Mouse (Mus musculus): ENCODE results near the gene Gm21866.
"Not testable (repeated sequence)": the region's sequence is repeated elsewhere in the genome, so short reads cannot be mapped to it uniquely, and the experiment has no call there.

Gene Gm21866

DNA sequence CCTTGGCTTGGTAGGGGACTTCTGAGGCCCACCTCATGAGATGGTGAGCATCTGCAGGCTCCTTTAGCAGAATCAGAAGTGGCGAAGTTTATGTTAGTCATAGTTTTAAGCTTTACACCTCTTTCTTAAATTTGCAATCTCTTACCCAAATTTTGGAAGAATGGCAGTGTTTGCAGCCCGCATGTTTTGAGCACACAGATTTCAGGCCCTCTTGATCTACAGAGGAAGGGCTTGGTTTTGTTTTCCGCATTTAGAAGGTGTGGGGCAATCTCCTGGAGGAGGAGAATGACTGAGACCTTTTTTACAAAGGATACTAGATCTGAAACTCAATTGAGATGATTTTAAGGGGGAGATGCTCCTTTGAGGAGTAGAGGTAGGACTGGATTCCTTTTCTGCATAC is at the start of gene Gm21866:
Gene Gm21866, minus strand, starts transcription at position 101 of the 400 bp plus-strand sequence.
- not testable (repeated sequence) for DNase-seq (ENCODE audit: low read depth, low spot score)

GRCm38 (mm10) chrY:13493726-13494125 is 28.3 kb upstream of the Gm21866 start, which contains the start of gene Gm20773:
Gene Gm20773 (plus strand): TSS chrY:13494026.
- not testable (repeated sequence) for DNase-seq (ENCODE audit: low read depth, low spot score)

Measured in embryo, embryonic 11.5 days (tissue).